Mouse (Mus musculus) CH12.LX (cell line): Measurements from ENCODE around the gene Itpk1. TPM values are rescaled to one million over a fixed set of nuclear protein-coding genes. Genes with fewer than 3 reads are reported as not detected.

Experiments used
- DNase-seq: peaks from one replicate; pipeline ENCODE4 v3.0.0-alpha.2; 2013; ENCODE audit errors: extremely low read depth
- H3K27ac ChIP-seq: 2 replicates; pipeline ENCODE4 v1.5.1; 2012; ENCODE audit warnings: low read depth, mild to moderate bottlenecking, control low read depth, moderate library complexity; ENCODE audit not compliant: insufficient read depth
- H3K27me3 ChIP-seq: replicated peaks from 2 replicates; pipeline ENCODE3; 2012; ENCODE audit warnings: inconsistent platforms
- H3K36me3 ChIP-seq, 2 experiments: replicated peaks in 1 of 2; 2 replicates each; pipeline versions ENCODE3 to v1.6.1; 2012; ENCODE audit warnings: inconsistent platforms in 1 of 2, low read length in 1 of 2, mild to moderate bottlenecking in 1 of 2, mixed read lengths in 1 of 2, moderate library complexity in 1 of 2; ENCODE audit not compliant: control insufficient read depth in 1 of 2, insufficient read depth in 1 of 2
- H3K4me1 ChIP-seq, 2 experiments: 2 replicates each; pipeline ENCODE4 v1.6.1; 2012; ENCODE audit warnings: inconsistent platforms in 1 of 2, moderate library complexity in 1 of 2; ENCODE audit not compliant: insufficient read depth in 2 of 2, control insufficient read depth in 1 of 2
- H3K4me2 ChIP-seq: 2 replicates; pipeline ENCODE4 v1.6.1; 2012; ENCODE audit warnings: low read depth, mild to moderate bottlenecking, control low read depth; ENCODE audit not compliant: poor library complexity, insufficient read depth, severe bottlenecking
- H3K4me3 ChIP-seq, 3 experiments: fragments of 150-350 bp in 1 of 3; sonication (generic) in 1 of 3; replicated peaks in 1 of 3; 2 replicates each; pipeline versions ENCODE3 to v1.5.1; 2011 to 2012; ENCODE audit warnings: low read depth in 2 of 3, low read length in 2 of 3, mild to moderate bottlenecking in 2 of 3, moderate library complexity in 2 of 3, control low read depth in 1 of 3, improper control_type of control experiment in 1 of 3, inconsistent platforms in 1 of 3, mixed read lengths in 1 of 3; ENCODE audit not compliant: poor library complexity in 1 of 3
- H3K79me2 ChIP-seq: replicated peaks from 2 replicates; pipeline ENCODE4 v1.6.1; 2012; ENCODE audit warnings: mild to moderate bottlenecking, moderate library complexity; ENCODE audit not compliant: control insufficient read depth, poor library complexity, insufficient read depth, severe bottlenecking; ENCODE audit errors: extremely low read depth
- H3K9ac ChIP-seq: 2 replicates; pipeline ENCODE4 v1.6.1; 2012; ENCODE audit warnings: low read depth, mild to moderate bottlenecking, control low read depth, moderate library complexity; ENCODE audit not compliant: insufficient read depth
- H3K9me3 ChIP-seq: replicated peaks from 2 replicates; pipeline ENCODE3; 2012; ENCODE audit warnings: low read length, inconsistent platforms, mixed read lengths
- CHD1 ChIP-seq: IDR thresholded peaks from 2 replicates; pipeline ENCODE4 v1.6.1; 2012; ENCODE audit warnings: low read depth, low read length, improper control_type of control experiment, inconsistent platforms
- CHD2 ChIP-seq: IDR thresholded peaks from 2 replicates; pipeline ENCODE4 v1.6.1; 2011; ENCODE audit warnings: low read length, improper control_type of control experiment
- CTCF ChIP-seq, 2 experiments: IDR thresholded peaks in 1 of 2; conservative IDR thresholded peaks in 1 of 2; 2 replicates each; pipeline ENCODE4 v1.5.1; 2011 to 2012; ENCODE audit warnings: low read depth in 2 of 2, low read length in 2 of 2, improper control_type of control experiment in 1 of 2, inconsistent platforms in 1 of 2, mild to moderate bottlenecking in 1 of 2, moderate library complexity in 1 of 2
- E2F4 ChIP-seq: IDR thresholded peaks from 2 replicates; pipeline ENCODE4 v1.6.1; 2011; ENCODE audit warnings: low read depth, low read length, improper control_type of control experiment; ENCODE audit not compliant: insufficient replicate concordance
- ELF1 ChIP-seq: IDR thresholded peaks from 2 replicates; pipeline ENCODE4 v1.6.1; 2014; ENCODE audit warnings: low read depth, mild to moderate bottlenecking, inconsistent platforms, low read length, improper control_type of control experiment
- GABPA ChIP-seq: IDR thresholded peaks from 2 replicates; pipeline ENCODE4 v1.6.1; 2012; ENCODE audit warnings: low read depth, low read length, improper control_type of control experiment, inconsistent platforms; ENCODE audit not compliant: insufficient replicate concordance
- HCFC1 ChIP-seq: IDR thresholded peaks from 2 replicates; pipeline ENCODE4 v1.6.1; 2012; ENCODE audit warnings: low read depth, mild to moderate bottlenecking, inconsistent platforms, low read length, improper control_type of control experiment
- IRF4 ChIP-seq: IDR thresholded peaks from 2 replicates; pipeline ENCODE4 v1.6.1; 2014; ENCODE audit warnings: low read depth, mild to moderate bottlenecking, inconsistent platforms, low read length, improper control_type of control experiment
- JUN ChIP-seq: IDR thresholded peaks from 2 replicates; pipeline ENCODE4 v1.6.1; 2011; ENCODE audit warnings: low read depth, mild to moderate bottlenecking, low read length, improper control_type of control experiment, moderate library complexity; ENCODE audit not compliant: insufficient read depth
- JUND ChIP-seq: conservative IDR thresholded peaks from 2 replicates; pipeline ENCODE4 v1.6.1; 2011; ENCODE audit warnings: low read depth, low read length, improper control_type of control experiment
- KAT2A ChIP-seq: IDR thresholded peaks from 2 replicates; pipeline ENCODE4 v1.6.1; 2012; ENCODE audit warnings: low read length, improper control_type of control experiment, inconsistent platforms; ENCODE audit not compliant: insufficient replicate concordance
- MAFK ChIP-seq: IDR thresholded peaks from 2 replicates; pipeline ENCODE4 v1.6.1; 2011; ENCODE audit warnings: low read length, improper control_type of control experiment; ENCODE audit not compliant: insufficient replicate concordance
- MAX ChIP-seq: IDR thresholded peaks from 2 replicates; pipeline ENCODE4 v1.6.1; 2011; ENCODE audit warnings: low read length, improper control_type of control experiment
- MAZ ChIP-seq: IDR thresholded peaks from 2 replicates; pipeline ENCODE4 v1.6.1; 2012; ENCODE audit warnings: low read depth, mild to moderate bottlenecking, inconsistent platforms, low read length, improper control_type of control experiment, moderate library complexity
- MEF2A ChIP-seq: IDR thresholded peaks from 2 replicates; pipeline ENCODE4 v1.6.1; 2014; ENCODE audit warnings: low read depth, mild to moderate bottlenecking, inconsistent platforms, low read length, improper control_type of control experiment, borderline replicate concordance
- MYC ChIP-seq: IDR thresholded peaks from 2 replicates; pipeline ENCODE4 v1.6.1; 2011; ENCODE audit warnings: low read depth, mild to moderate bottlenecking, improper control_type of control experiment, low read length
- NRF1 ChIP-seq: IDR thresholded peaks from 2 replicates; pipeline ENCODE4 v1.6.1; 2014; ENCODE audit warnings: low read depth, mild to moderate bottlenecking, inconsistent platforms, low read length, improper control_type of control experiment, moderate library complexity
- POLR2A ChIP-seq: IDR thresholded peaks from 2 replicates; pipeline ENCODE4 v1.6.1; 2011; ENCODE audit warnings: low read depth, mild to moderate bottlenecking, improper control_type of control experiment, low read length
- POLR2AphosphoS2 ChIP-seq: IDR thresholded peaks from 2 replicates; pipeline ENCODE4 v1.6.1; 2011; ENCODE audit warnings: low read depth, low read length, improper control_type of control experiment
- RAD21 ChIP-seq: IDR thresholded peaks from 2 replicates; pipeline ENCODE4 v1.6.1; 2011; ENCODE audit warnings: low read depth, mild to moderate bottlenecking, low read length, improper control_type of control experiment, moderate library complexity
- RCOR1 ChIP-seq: conservative IDR thresholded peaks from 2 replicates; pipeline ENCODE4 v1.6.1; 2012; ENCODE audit warnings: low read depth, mild to moderate bottlenecking, inconsistent platforms, low read length, improper control_type of control experiment
- SIN3A ChIP-seq: IDR thresholded peaks from 2 replicates; pipeline ENCODE4 v1.6.1; 2012; ENCODE audit warnings: low read length, improper control_type of control experiment, inconsistent platforms
- SMC3 ChIP-seq: IDR thresholded peaks from 2 replicates; pipeline ENCODE4 v1.6.1; 2011; ENCODE audit warnings: low read depth, low read length, improper control_type of control experiment
- UBTF ChIP-seq: IDR thresholded peaks from 2 replicates; pipeline ENCODE4 v1.6.1; 2012; ENCODE audit warnings: low read depth, mild to moderate bottlenecking, inconsistent platforms, low read length, improper control_type of control experiment, moderate library complexity
- ZKSCAN1 ChIP-seq: IDR thresholded peaks from 2 replicates; pipeline ENCODE4 v1.6.1; 2012; ENCODE audit warnings: low read depth, inconsistent platforms, low read length, improper control_type of control experiment, borderline replicate concordance
- ZMIZ1 ChIP-seq: IDR thresholded peaks from 2 replicates; pipeline ENCODE4 v1.6.1; 2012; ENCODE audit warnings: low read depth, mild to moderate bottlenecking, inconsistent platforms, low read length, improper control_type of control experiment
- dilution Hi-C: fragments of 300-500 bp; cut with MboI; formaldehyde crosslinking; loops from 2 replicates; pipeline ENCODE4 v1.14.3; 2020; ENCODE audit warnings: low sequenced_read_pairs; ENCODE audit not compliant: extremely low pct_unique_long_range_greater_than_20kb, extremely low pct_ligation_motif_present
- in situ Hi-C: fragments of 300-500 bp; cut with MboI; formaldehyde crosslinking; loops from 3 replicates; pipeline ENCODE4 v1.14.3; 2019; ENCODE audit warnings: low sequenced_read_pairs, low pct_ligation_motif_present, low pct_unique_long_range_greater_than_20kb, mixed read lengths
- polyA plus RNA-seq: library from polyadenylated mRNA; unstranded; fragments of >175 nt; gene quantifications from 2 replicates; pipeline ENCODE4 v1.2.1, GENCODE M21; 2012; ENCODE audit warnings: low read depth; ENCODE audit not compliant: insufficient read length
- total RNA-seq, 2 experiments: library from RNA; depleted of rRNA; stranded (reverse); fragments of 300-350 nt in 1 of 2; fragments of >200 nt in 1 of 2; gene quantifications; 2 replicates each; pipeline ENCODE4 v1.2.3; 2012 to 2014

The Itpk1 gene
- total and polyA plus RNA-seq, 3 experiments = 14.0 to 25.1 (median 19.2) TPM

DNA sequence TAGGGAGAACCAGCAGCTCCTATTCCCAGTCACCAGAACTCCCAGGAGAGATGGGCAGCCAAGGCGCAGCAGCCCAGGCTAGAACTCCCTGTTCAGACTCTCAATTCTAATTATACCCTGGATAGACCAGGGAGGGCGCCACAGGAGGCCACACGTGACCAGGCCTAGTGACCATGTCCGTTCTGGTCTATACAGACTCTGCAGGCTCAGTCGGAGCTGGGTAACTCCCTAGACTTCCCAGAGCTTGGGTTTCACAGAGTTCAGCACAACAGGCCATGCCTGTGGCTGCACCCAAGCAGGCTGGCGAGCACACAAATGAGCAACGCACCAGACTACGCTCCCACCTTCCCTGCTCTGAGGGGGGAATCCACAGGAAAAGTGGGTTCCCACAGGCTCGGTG is 110.1 kb downstream of the Itpk1 start:
- H3K36me3 ChIP-seq = peaks cover 3 to 94% of the 10 kb centered on the region in 2 experiments
- dilution Hi-C loops = no loop called here
- in situ Hi-C loops = no loop called here

DNA sequence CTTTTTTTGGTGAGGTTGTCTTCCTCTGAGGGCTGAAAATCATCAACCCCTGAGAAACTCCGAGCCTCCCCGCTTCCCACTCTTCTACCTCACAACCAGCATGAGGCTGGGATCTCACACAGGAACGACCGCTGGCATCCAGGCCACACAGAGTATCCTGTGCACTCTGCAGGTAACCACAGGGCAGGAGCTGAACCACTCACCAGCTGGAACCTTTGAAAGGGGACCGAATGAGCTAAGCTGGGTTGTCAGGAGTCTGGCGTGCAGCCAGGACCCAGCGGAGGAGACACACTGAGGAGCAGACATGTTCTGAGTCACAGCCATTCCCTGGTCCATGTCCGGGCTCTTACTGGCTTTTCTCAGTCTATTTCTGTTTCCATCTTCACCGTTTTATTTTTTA is 111.0 kb downstream of the Itpk1 start:
- no peak overlapping the region for H3K4me3 ChIP-seq
- dilution Hi-C loops = no loop called here
- H3K79me2 ChIP-seq = no peaks in the 10 kb centered on the region
- H3K27me3 ChIP-seq = no peaks in the 10 kb centered on the region
- no peak for DNase-seq
- H3K9me3 ChIP-seq = peaks cover 6% of the 10 kb centered on the region
- no peak overlapping the region for H3K27ac ChIP-seq
- no peak overlapping the region for H3K9ac ChIP-seq
- TF ChIP-seq SMC3 (no peak), GABPA (no peak), NRF1 (no peak), POLR2A (no peak), JUND (no peak), ZKSCAN1 (no peak), JUN (no peak), UBTF (no peak), CHD2 (no peak), RCOR1 (no peak), MYC (no peak), RAD21 (no peak), MAFK (no peak), SIN3A (no peak), KAT2A (no peak), CTCF (conservative IDR thresholded peaks at IDR 0.05 in 1 of 2, IDR thresholded peaks at IDR 0.05 in 1 of 2; ENCODE audit: low read depth in 2 of 2, low read length in 2 of 2) (no peak), CHD1 (no peak)
- TF ChIP-seq, all 38 proteins: peak for 0
- Histone ChIP-seq H3K36me3 (peaks cover 3 to 88% of the 10 kb centered on the region in 2 experiments), H3K4me2 (no peak overlapping the region), H3K4me1 (peaks cover 0 to 3% of the 10 kb centered on the region in 2 experiments; a peak in 1 of 4 replicates)
- in situ Hi-C loops = no loop called here

More for the DNA sequence above, 110.1 kb downstream of the Itpk1 start:
- no peaks in the 10 kb centered on the region for H3K27me3 ChIP-seq
- no peaks in the 10 kb centered on the region; a peak in 1 of 4 replicates for H3K4me1 ChIP-seq
- no peak overlapping the region for H3K9ac ChIP-seq
- DNase-seq = no peak
- H3K4me2 ChIP-seq = no peak overlapping the region
- no peak for TF ChIP-seq MAZ
- no peak for TF ChIP-seq GABPA
- TF ChIP-seq KAT2A = no peak
- TF ChIP-seq IRF4 = no peak
- no peak for TF ChIP-seq SMC3
- TF ChIP-seq MAFK = no peak
- TF ChIP-seq ZKSCAN1 = no peak
- TF ChIP-seq ELF1 = no peak
- TF ChIP-seq E2F4 = no peak
- no peak for TF ChIP-seq HCFC1
- TF ChIP-seq RAD21 = no peak
- no peak for TF ChIP-seq POLR2AphosphoS2
- TF ChIP-seq MEF2A = no peak
- no peak for TF ChIP-seq MAX
- TF ChIP-seq ZMIZ1 = no peak
- no peak overlapping the region for H3K4me3 ChIP-seq
- no peak overlapping the region for H3K27ac ChIP-seq
- no peaks in the 10 kb centered on the region for H3K79me2 ChIP-seq
- peaks cover 13% of the 10 kb centered on the region for H3K9me3 ChIP-seq
